Mouse (Mus musculus) stomach, embryonic 16.5 days (tissue): ENCODE measurements around the gene Flad1. TPM values are rescaled to one million over a fixed set of nuclear protein-coding genes. Genes with fewer than 3 reads are reported as not detected.
A peak's percentile ranks its signal among the peaks of the same experiment; 100 is the strongest.

Experiments
- ATAC-seq: fragments of 200-750 bp; cut with Nextera tagmentation; 2 replicates; pipeline ENCODE4 v1.8.0; 2017; ENCODE audit warnings: moderate number of reproducible peaks, moderate TSS enrichment; ENCODE audit not compliant: insufficient read depth, low FRiP score
- H3K27ac ChIP-seq: fragments of 300-500 bp; sonication (generic); 2 replicates; pipeline ENCODE4 v1.5.1; 2014; ENCODE audit warnings: low read length
- H3K27me3 ChIP-seq: fragments of 300-500 bp; sonication (generic); 2 replicates; pipeline ENCODE4 v1.6.1; 2014; ENCODE audit warnings: low read length, control low read depth, mixed read lengths; ENCODE audit not compliant: control insufficient read depth, insufficient read depth
- H3K36me3 ChIP-seq: fragments of 300-500 bp; sonication (generic); 2 replicates; pipeline ENCODE4 v1.6.1; 2014; ENCODE audit warnings: low read length; ENCODE audit not compliant: control insufficient read depth, insufficient read depth
- H3K4me1 ChIP-seq: fragments of 300-500 bp; sonication (generic); 2 replicates; pipeline ENCODE4 v1.6.1; 2014; ENCODE audit warnings: low read length, control low read depth, mixed read lengths; ENCODE audit not compliant: control insufficient read depth, insufficient read depth
- H3K4me2 ChIP-seq: fragments of 300-500 bp; sonication (generic); 2 replicates; pipeline ENCODE4 v1.6.1; 2014; ENCODE audit warnings: low read depth, low read length, mixed read lengths
- H3K4me3 ChIP-seq: fragments of 300-500 bp; sonication (generic); replicated peaks from 2 replicates; pipeline ENCODE4 v1.5.1; 2014; ENCODE audit warnings: mild to moderate bottlenecking, low read length
- H3K9ac ChIP-seq: fragments of 300-500 bp; sonication (generic); 2 replicates; pipeline ENCODE4 v1.6.1; 2014; ENCODE audit warnings: low read length
- H3K9me3 ChIP-seq: fragments of 300-500 bp; sonication (generic); replicated peaks from 2 replicates; pipeline ENCODE4 v1.6.1; 2016; ENCODE audit warnings: low read length, control low read depth; ENCODE audit not compliant: control insufficient read depth
- WGBS: fragments of 180-500 bp; shearing (Covaris S2); extraction: QIAGEN DNeasy Blood & Tissue Kit; methylation state at CpG from one replicate; pipeline ENCODE4 v1.1.7; 2014; 5-methylcytosine and 5-hydroxymethylcytosine counted together
- polyA plus RNA-seq: library from polyadenylated mRNA; unstranded; fragments of >200 nt; fragmentation: Nextera tagmentation; extraction: Ambion mirVana; gene quantifications from 2 replicates; pipeline ENCODE4 v1.2.1, GENCODE M21; 2015

The Flad1 gene
- polyA plus RNA-seq, 1 experiment from 2014 or later = 27.5 TPM

GRCm38 (mm10) chr3:89388134-89388881 is 23.4 kb downstream of the Flad1 start:
- Histone ChIP-seq H3K36me3 (no peaks in the 10 kb centered on the region), H3K4me3 (peak overlapping the region; percentile 24), H3K9me3 (no peaks in the 10 kb centered on the region), H3K9ac (peak overlapping the region; percentile 51), H3K27ac (peak overlapping the region; percentile 95), H3K4me2 (peak overlapping the region; percentile 47), H3K4me1 (peaks cover 58% of the 10 kb centered on the region), H3K27me3 (no peaks in the 10 kb centered on the region)
- WGBS = 62% methylated on average over 10 of the region's 11 CpGs
- ATAC-seq = no peak

GRCm38 (mm10) chr3:89387632-89388031 is 24.0 kb downstream of the Flad1 start:
- Histone ChIP-seq H3K27ac (peak overlapping the region; percentile 95), H3K9ac (peak overlapping the region; percentile 51), H3K27me3 (no peaks in the 10 kb centered on the region), H3K4me2 (peak overlapping the region; percentile 47), H3K9me3 (no peaks in the 10 kb centered on the region), H3K4me1 (peaks cover 58% of the 10 kb centered on the region), H3K36me3 (no peaks in the 10 kb centered on the region), H3K4me3 (peak overlapping the region; percentile 24)
- ATAC-seq = no peak
- WGBS = 63% methylated on average over 11 of the region's 11 CpGs

GRCm38 (mm10) chr3:89386438-89387420 is 24.9 kb downstream of the Flad1 start:
- Histone ChIP-seq H3K9me3 (no peaks in the 10 kb centered on the region), H3K36me3 (no peaks in the 10 kb centered on the region), H3K4me2 (peak overlapping the region; percentile 47), H3K4me3 (peak overlapping the region; percentile 24), H3K9ac (peak overlapping the region; percentile 51), H3K27me3 (no peaks in the 10 kb centered on the region), H3K27ac (peak overlapping the region; percentile 95), H3K4me1 (peaks cover 52% of the 10 kb centered on the region)
- WGBS = 55% methylated on average over 17 of the region's 17 CpGs
- no peak for ATAC-seq

DNA sequence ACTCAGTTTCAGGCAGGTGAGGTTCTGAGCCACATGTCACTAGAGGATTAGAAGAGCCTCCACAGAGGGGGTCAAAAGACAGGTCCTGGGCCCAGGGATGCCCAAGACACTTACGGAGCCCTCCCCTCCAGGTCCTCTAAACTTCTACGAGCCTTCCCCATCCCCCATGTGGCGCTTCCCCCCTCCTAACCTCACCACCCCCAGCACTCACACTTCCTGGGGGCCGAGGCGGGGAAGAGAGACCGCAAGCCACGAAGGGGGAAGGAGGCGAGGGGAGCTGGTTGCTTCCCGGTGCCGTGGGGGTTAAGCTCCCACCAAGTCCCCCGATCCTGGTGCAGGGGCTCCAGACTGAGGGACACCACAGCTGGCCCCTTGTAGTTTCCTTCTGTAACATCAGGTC is 26.2 kb downstream of the Flad1 start:
- Histone ChIP-seq H3K9me3 (no peaks in the 10 kb centered on the region), H3K36me3 (0 out of 2 replicates have a peak, but pooled peaks cover 2% of the 10 kb centered on the region), H3K9ac (peak overlapping the region; percentile 64), H3K4me2 (peak overlapping the region; percentile 35; the same call in 1 of the 2 replicates), H3K27me3 (no peaks in the 10 kb centered on the region), H3K27ac (peak overlapping the region; percentile 95), H3K4me1 (peaks cover 47% of the 10 kb centered on the region), H3K4me3 (no peak overlapping the region)
- WGBS = 34% methylated on average over 11 of the region's 11 CpGs
- no peak for ATAC-seq

DNA sequence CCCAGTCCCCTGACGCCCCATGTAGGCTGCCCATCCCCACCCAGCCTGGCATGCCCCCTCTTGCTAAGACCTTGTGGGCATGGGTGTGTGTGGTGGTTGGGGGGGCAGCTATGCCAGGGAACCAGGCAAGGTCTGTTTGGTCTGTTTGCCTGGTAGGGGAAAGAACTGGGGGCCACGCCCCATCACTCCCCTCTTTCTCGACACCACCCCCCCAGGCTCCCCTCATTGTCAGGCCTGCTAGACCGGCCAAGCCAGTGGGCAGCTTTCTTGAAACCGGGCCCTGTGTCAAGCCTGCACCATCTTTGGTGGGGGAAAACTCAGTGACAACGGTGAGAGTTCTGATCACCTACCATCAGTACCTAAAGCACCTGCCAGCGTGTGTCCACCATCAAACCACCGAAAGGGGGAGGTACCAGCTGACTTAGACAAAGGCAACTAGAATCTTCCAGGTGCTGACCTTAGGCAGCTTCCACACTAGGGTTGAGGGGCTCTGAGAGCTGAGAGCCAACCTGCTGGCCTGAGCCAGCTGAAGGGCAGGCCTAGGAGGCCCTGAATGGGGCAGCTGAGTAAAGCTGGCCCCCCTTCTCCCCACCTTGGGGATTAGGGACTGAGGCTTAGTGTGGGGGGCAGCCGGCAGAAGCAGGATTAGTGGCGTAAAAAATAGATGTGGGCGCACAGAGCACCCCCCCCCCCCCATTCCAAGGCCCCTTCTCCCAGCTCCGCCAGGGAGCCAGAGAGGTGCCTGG is 27.2 kb downstream of the Flad1 start:
- Histone ChIP-seq H3K4me1 (peaks cover 39% of the 10 kb centered on the region), H3K4me3 (no peak overlapping the region)

DNA sequence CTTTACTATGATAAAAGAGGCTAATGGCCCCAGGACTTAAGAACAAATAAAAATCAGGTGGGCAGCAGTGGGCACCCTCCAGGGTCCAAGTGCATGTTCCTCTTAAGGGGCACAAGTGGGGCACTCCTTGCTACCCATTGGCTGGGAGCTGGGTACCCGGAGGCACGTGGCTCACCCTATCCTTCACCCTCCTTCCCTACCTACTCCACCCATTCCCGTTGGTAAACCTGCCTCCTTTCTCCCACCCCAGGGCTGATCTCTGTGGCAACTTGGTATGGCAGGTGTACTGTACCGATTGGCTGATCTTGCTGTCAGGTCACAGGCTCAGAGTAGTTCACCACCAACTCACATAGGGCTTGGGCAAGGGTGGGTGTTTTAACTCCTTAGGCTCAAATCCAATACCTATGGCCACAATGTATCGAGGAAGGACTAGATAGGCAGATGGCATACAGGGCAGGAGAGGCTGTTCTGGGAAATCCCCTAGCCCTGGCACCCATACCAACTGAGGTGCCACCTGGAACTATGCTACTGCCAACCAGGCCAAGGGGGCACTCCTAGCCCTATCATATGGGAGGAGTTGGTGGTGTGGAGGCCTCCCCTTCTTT is 27.9 kb downstream of the Flad1 start:
- Histone ChIP-seq H3K4me1 (peaks cover 39% of the 10 kb centered on the region), H3K4me2 (no peak overlapping the region), H3K9ac (peak overlapping the region; percentile 7; the same call in 1 of the 2 replicates), H3K27me3 (no peaks in the 10 kb centered on the region), H3K4me3 (no peak overlapping the region), H3K9me3 (no peaks in the 10 kb centered on the region), H3K36me3 (peaks cover 11% of the 10 kb centered on the region; the same call in 1 of the 2 replicates), H3K27ac (peak overlapping the region; percentile 62)
- WGBS = 75% methylated on average over 5 of the region's 5 CpGs
- ATAC-seq = no peak

More for the DNA sequence above, 27.2 kb downstream of the Flad1 start:
- peak overlapping the region; percentile 64 for H3K9ac ChIP-seq
- no peaks in the 10 kb centered on the region for H3K9me3 ChIP-seq
- H3K4me2 ChIP-seq = peak overlapping the region; percentile 35
- peak overlapping the region; percentile 80 for H3K27ac ChIP-seq
- no peaks in the 10 kb centered on the region for H3K27me3 ChIP-seq
- peaks cover 11% of the 10 kb centered on the region; the same call in 1 of the 2 replicates for H3K36me3 ChIP-seq
- ATAC-seq = 0 out of 2 replicates have a peak, but pooled peaks have one; percentile 7
- WGBS = 61% methylated on average over 12 of the region's 12 CpGs

GRCm38 (mm10) chr3:89382950-89383349 is 28.7 kb downstream of the Flad1 start:
- Histone ChIP-seq H3K4me2 (no peak overlapping the region), H3K9ac (no peak overlapping the region), H3K36me3 (peaks cover 11% of the 10 kb centered on the region; the same call in 1 of the 2 replicates), H3K4me3 (no peak overlapping the region), H3K9me3 (no peaks in the 10 kb centered on the region), H3K27ac (no peak overlapping the region), H3K4me1 (peaks cover 40% of the 10 kb centered on the region), H3K27me3 (no peaks in the 10 kb centered on the region)
- ATAC-seq = no peak
- WGBS = 79% methylated on average over 5 of the region's 5 CpGs
